Mouse (Mus musculus) left cerebral cortex, postnatal 10 days (tissue): ENCODE data around the gene Susd2. TPM values are rescaled to one million over a fixed set of nuclear protein-coding genes. Genes with fewer than 3 reads are reported as not detected.

Source experiments
- DNase-seq, 2 experiments: peaks; one replicate each; pipeline ENCODE4 v3.0.0; 2021 to 2022; ENCODE audit warnings: low spot score in 2 of 2, mixed read lengths in 1 of 2; ENCODE audit errors: extremely low spot score in 1 of 2
- intact Hi-C: fragments of 180-260 bp; cut with DNase I; formaldehyde crosslinking; loops from one replicate; pipeline ENCODE4 v1.15.1; 2025
- total RNA-seq, 2 experiments: library from RNA; stranded (reverse); gene quantifications; 2 replicates each; pipeline ENCODE4 v1.2.3; 2021

Gene Susd2
- total RNA-seq, 2 experiments from 2014 or later, result 3.5 to 3.8 TPM

GRCm38 (mm10) chr10:75661381-75661780, 17.6 kb upstream of the Susd2 start:
- intact Hi-C loops, result no loop called here
- DNase-seq, result no peak

GRCm38 (mm10) chr10:75657772-75658171, 14.0 kb upstream of the Susd2 start:
- intact Hi-C loops, result no loop called here
- no peak for DNase-seq

GRCm38 (mm10) chr10:75657165-75657564, 13.4 kb upstream of the Susd2 start:
- no peak for DNase-seq

GRCm38 (mm10) chr10:75654053-75654452, 10.2 kb upstream of the Susd2 start:
- intact Hi-C loops, result no loop called here
- DNase-seq, result no peak

More at GRCm38 (mm10) chr10:75657165-75657564, 13.4 kb upstream of the Susd2 start:
- intact Hi-C loops, result no loop called here

- intact Hi-C loops, result no loop called here
- no peak for DNase-seq
These were observed 7.7 kb upstream of the Susd2 start for GRCm38 (mm10) chr10:75651381-75652068.

- intact Hi-C loops, result no loop called here
- no peak for DNase-seq
These were observed 6.6 kb upstream of the Susd2 start for GRCm38 (mm10) chr10:75650306-75650902.

- no peak for DNase-seq
- intact Hi-C loops, result no loop called here
These were observed 5.7 kb upstream of the Susd2 start for GRCm38 (mm10) chr10:75649406-75649995.

GRCm38 (mm10) chr10:75649001-75649400, 5.2 kb upstream of the Susd2 start:
- intact Hi-C loops, result no loop called here
- DNase-seq, result no peak

GRCm38 (mm10) chr10:75648091-75648490, 4.3 kb upstream of the Susd2 start:
- intact Hi-C loops, result no loop called here
- no peak for DNase-seq

GRCm38 (mm10) chr10:75647362-75647761, 3.6 kb upstream of the Susd2 start:
- intact Hi-C loops, result no loop called here
- peak; percentile 59 to 74 for DNase-seq

- intact Hi-C loops, result no loop called here
- DNase-seq, result no peak
These were observed 2.6 kb upstream of the Susd2 start for GRCm38 (mm10) chr10:75646406-75646805.

GRCm38 (mm10) chr10:75645616-75646015, 1.8 kb upstream of the Susd2 start:
- no peak for DNase-seq
- intact Hi-C loops, result no loop called here

GRCm38 (mm10) chr10:75642891-75643290, 917 bp downstream of the Susd2 start:
- intact Hi-C loops, result no loop called here
- DNase-seq, result peak in 1 of 2 experiments; percentile 19

GRCm38 (mm10) chr10:75642436-75642835, 1.4 kb downstream of the Susd2 start:
- intact Hi-C loops, result no loop called here
- peak in 1 of 2 experiments; percentile 20 for DNase-seq

GRCm38 (mm10) chr10:75641721-75642222, 2.0 kb downstream of the Susd2 start:
- peak in 1 of 2 experiments; percentile 18 for DNase-seq
- intact Hi-C loops, result no loop called here

- intact Hi-C loops, result loop anchor here (5.0 kb wide), 2 partner anchors 50 to 65 kb away; partner anchors contain the start of gene Ggt5
- peak in 1 of 2 experiments; percentile 18 for DNase-seq
These were observed 6.1 kb downstream of the Susd2 start for GRCm38 (mm10) chr10:75637711-75638110.

GRCm38 (mm10) chr10:75636084-75636786, 7.6 kb downstream of the Susd2 start:
- intact Hi-C loops, result loop anchor here (5.0 kb wide), 2 partner anchors 49 to 66 kb away; partner anchors contain the start of gene Ggt5
- no peak for DNase-seq

GRCm38 (mm10) chr10:75635693-75636055, 8.1 kb downstream of the Susd2 start:
- DNase-seq, result peak; percentile 69 to 72
- intact Hi-C loops, result loop anchor here (5.0 kb wide), 2 partner anchors 48 to 67 kb away; partner anchors contain the start of gene Ggt5
